Mouse (Mus musculus) kidney, embryonic 16.5 days (tissue): ENCODE results near the gene Efna2. TPM values are rescaled to one million over a fixed set of nuclear protein-coding genes. Genes with fewer than 3 reads are reported as not detected.
"Not testable (repeated sequence)": the region's sequence is repeated elsewhere in the genome, so short reads cannot be mapped to it uniquely, and the experiment has no call there.

ENCODE experiments used
- ATAC-seq: fragments of 200-750 bp; cut with Nextera tagmentation; 2 replicates; pipeline ENCODE4 v1.8.0; 2017; ENCODE audit warnings: moderate TSS enrichment; ENCODE audit not compliant: low FRiP score, low TSS enrichment
- H3K27ac ChIP-seq: fragments of 300-500 bp; sonication (generic); 2 replicates; pipeline ENCODE4 v1.5.1; 2014; ENCODE audit warnings: low read length
- H3K27me3 ChIP-seq: fragments of 300-500 bp; sonication (generic); 2 replicates; pipeline ENCODE4 v1.6.1; 2014; ENCODE audit warnings: low read length, control low read depth, mixed read lengths; ENCODE audit not compliant: insufficient read depth
- H3K36me3 ChIP-seq: fragments of 300-500 bp; sonication (generic); 2 replicates; pipeline ENCODE4 v1.6.1; 2014; ENCODE audit warnings: low read length, control low read depth, mixed read lengths; ENCODE audit not compliant: insufficient read depth
- H3K4me1 ChIP-seq: fragments of 300-500 bp; sonication (generic); 2 replicates; pipeline ENCODE4 v1.6.1; 2014; ENCODE audit warnings: low read length, control low read depth, mixed read lengths; ENCODE audit not compliant: insufficient read depth
- H3K4me2 ChIP-seq: fragments of 300-500 bp; sonication (generic); replicated peaks from 2 replicates; pipeline ENCODE4 v1.6.1; 2014; ENCODE audit warnings: low read depth, low read length
- H3K4me3 ChIP-seq: fragments of 300-500 bp; sonication (generic); 2 replicates; pipeline ENCODE4 v1.5.1; 2014; ENCODE audit warnings: mild to moderate bottlenecking, low read length
- H3K9ac ChIP-seq: fragments of 300-500 bp; sonication (generic); replicated peaks from 2 replicates; pipeline ENCODE4 v1.6.1; 2014; ENCODE audit warnings: low read length
- H3K9me3 ChIP-seq: fragments of 300-500 bp; sonication (generic); 2 replicates; pipeline ENCODE4 v1.6.1; 2016; ENCODE audit warnings: low read length, control low read depth
- WGBS: fragments of 180-500 bp; shearing (Covaris S2); extraction: QIAGEN DNeasy Blood & Tissue Kit; methylation state at CpG from one replicate; pipeline ENCODE4 v1.1.7; 2014; 5-methylcytosine and 5-hydroxymethylcytosine counted together
- polyA plus RNA-seq: library from polyadenylated mRNA; unstranded; fragments of >200 nt; fragmentation: Nextera tagmentation; extraction: Ambion mirVana; gene quantifications from 2 replicates; pipeline ENCODE4 v1.2.1, GENCODE M21; 2015

The Efna2 gene
- polyA plus RNA-seq, 1 experiment from 2014 or later, result 11.0 TPM

GRCm38 (mm10) chr10:80166136-80166535, 13.1 kb upstream of the Efna2 start:
- Histone ChIP-seq H3K4me2 (peak overlapping the region; percentile 92), H3K4me1 (peaks cover 75% of the 10 kb centered on the region), H3K36me3 (peaks cover 15% of the 10 kb centered on the region), H3K9ac (peak overlapping the region; percentile 100), H3K27ac (peak overlapping the region; percentile 70)
- not testable (repeated sequence) for ATAC-seq, H3K9me3 ChIP-seq, H3K4me3 ChIP-seq, H3K27me3 ChIP-seq
- WGBS, result 92% methylated on average over 4 of the region's 4 CpGs

DNA sequence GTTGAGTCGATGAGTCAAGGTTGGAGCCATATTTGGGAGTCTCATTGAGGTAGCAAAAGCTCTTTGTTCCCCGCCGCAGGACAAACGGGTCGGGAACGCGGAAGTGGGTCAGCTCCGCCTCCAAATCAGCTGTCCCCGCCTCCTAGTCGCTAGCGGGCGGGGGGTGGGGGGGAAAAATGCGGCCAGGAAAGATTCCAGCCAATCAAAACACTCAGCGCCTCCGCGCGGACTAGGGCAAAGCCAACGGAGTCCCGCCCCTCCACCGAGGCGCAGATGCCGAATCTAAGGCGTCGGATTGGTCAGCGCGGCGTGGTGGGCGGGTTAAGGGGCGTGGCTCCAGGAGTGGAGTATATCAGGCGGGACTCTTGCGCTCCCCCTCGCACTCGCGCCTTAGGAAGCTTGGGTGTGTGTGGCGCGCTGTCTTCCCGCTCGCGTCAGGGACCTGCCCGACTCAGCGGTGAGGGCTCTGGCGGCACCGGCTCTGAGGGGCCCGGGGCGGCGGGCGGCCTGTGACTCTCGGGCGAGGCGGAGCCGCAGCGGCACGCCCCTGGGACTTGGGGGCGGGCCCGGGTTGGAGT, 11.7 kb upstream of the Efna2 start:
- Histone ChIP-seq H3K27ac (peak overlapping the region; percentile 100), H3K36me3 (peaks cover 26% of the 10 kb centered on the region), H3K9me3 (no peaks in the 10 kb centered on the region), H3K4me1 (peaks cover 72% of the 10 kb centered on the region), H3K27me3 (no peaks in the 10 kb centered on the region), H3K4me2 (peak overlapping the region; percentile 69), H3K4me3 (peak overlapping the region; percentile 94), H3K9ac (peak overlapping the region; percentile 100)
- under 1% methylated on average over 52 of the region's 55 CpGs for WGBS
- ATAC-seq, result peak; percentile 87

GRCm38 (mm10) chr10:80168038-80168661, 11.1 kb upstream of the Efna2 start:
- Histone ChIP-seq H3K4me2 (peak overlapping the region; percentile 69), H3K27me3 (no peaks in the 10 kb centered on the region), H3K36me3 (peaks cover 26% of the 10 kb centered on the region), H3K9me3 (no peaks in the 10 kb centered on the region), H3K9ac (peak overlapping the region; percentile 100), H3K27ac (peak overlapping the region; percentile 100), H3K4me3 (peak overlapping the region; percentile 94), H3K4me1 (peaks cover 68% of the 10 kb centered on the region)
- ATAC-seq, result peak; percentile 23; the same call in 1 of the 2 replicates
- under 1% methylated on average over 47 of the region's 48 CpGs for WGBS

DNA sequence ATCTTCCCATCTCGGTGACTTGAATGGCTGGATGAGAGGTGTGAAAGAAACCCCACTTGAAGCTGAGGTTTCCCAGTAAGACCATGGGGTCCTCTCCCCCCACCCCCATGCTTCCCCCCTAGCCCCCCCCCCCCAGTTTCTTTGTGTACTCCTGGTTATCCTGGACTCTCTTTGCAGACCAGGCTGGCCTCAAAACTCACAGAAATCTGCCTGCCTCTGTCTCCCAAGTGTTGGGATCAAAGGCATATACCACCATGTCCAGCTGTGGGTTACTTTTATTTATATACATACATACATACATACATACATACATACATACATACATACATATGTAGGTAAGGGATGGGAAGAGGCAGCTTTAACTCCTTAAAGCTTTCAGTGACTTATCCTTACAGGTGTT, 10.2 kb upstream of the Efna2 start:
- H3K4me1 ChIP-seq, result peaks cover 60% of the 10 kb centered on the region
- H3K9me3 ChIP-seq, result no peaks in the 10 kb centered on the region
- peak overlapping the region; percentile 94 for H3K4me3 ChIP-seq
- H3K27ac ChIP-seq, result peak overlapping the region; percentile 100
- peaks cover 26% of the 10 kb centered on the region for H3K36me3 ChIP-seq
- 45% methylated on average over 1 of the region's 1 CpGs for WGBS
- ATAC-seq, result no peak
- peak overlapping the region; percentile 69 for H3K4me2 ChIP-seq
- peak overlapping the region; percentile 100 for H3K9ac ChIP-seq
- no peaks in the 10 kb centered on the region for H3K27me3 ChIP-seq

GRCm38 (mm10) chr10:80169651-80170050, 9.6 kb upstream of the Efna2 start:
- no peak overlapping the region for H3K9ac ChIP-seq
- H3K4me1 ChIP-seq, result peaks cover 54% of the 10 kb centered on the region
- H3K4me3 ChIP-seq, result no peak overlapping the region
- H3K36me3 ChIP-seq, result peaks cover 26% of the 10 kb centered on the region
- H3K27ac ChIP-seq, result no peak overlapping the region
- H3K4me2 ChIP-seq, result no peak overlapping the region
- H3K9me3 ChIP-seq, result no peaks in the 10 kb centered on the region
- no peaks in the 10 kb centered on the region for H3K27me3 ChIP-seq
- WGBS, result 81% methylated on average over 7 of the region's 7 CpGs
- no peak for ATAC-seq

GRCm38 (mm10) chr10:80170052-80170451, 9.2 kb upstream of the Efna2 start:
- no peaks in the 10 kb centered on the region for H3K27me3 ChIP-seq
- 95% methylated on average over 16 of the region's 16 CpGs for WGBS
- peak overlapping the region; percentile 4; the same call in 1 of the 2 replicates for H3K27ac ChIP-seq
- H3K4me3 ChIP-seq, result no peak overlapping the region
- no peaks in the 10 kb centered on the region for H3K9me3 ChIP-seq
- peaks cover 26% of the 10 kb centered on the region for H3K36me3 ChIP-seq
- H3K4me1 ChIP-seq, result peaks cover 52% of the 10 kb centered on the region
- no peak for ATAC-seq
- H3K9ac ChIP-seq, result 0 out of 2 replicates have a peak overlapping the region, but pooled peaks have one; percentile 36
- no peak overlapping the region for H3K4me2 ChIP-seq

DNA sequence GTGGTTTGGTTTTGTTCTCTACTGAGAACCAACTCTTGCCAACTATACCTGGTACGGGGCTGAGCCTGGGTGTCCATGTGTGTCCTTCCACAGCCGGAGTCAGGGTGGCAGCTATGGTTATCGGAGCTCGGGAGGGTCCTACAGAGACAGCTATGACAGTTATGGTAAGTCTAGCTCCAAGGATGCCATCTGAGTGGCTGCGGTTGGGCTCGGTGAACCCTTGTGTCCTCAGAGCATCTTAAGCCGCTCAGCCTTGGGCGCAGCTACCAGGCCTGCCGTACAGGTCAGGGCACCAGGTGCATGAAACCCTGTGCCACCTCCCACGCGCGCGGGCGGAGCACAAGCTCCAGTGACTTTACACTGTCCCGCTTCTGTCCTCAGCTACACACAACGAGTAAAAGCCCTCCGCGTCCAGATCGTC, 8.7 kb upstream of the Efna2 start:
- no peak overlapping the region for H3K4me2 ChIP-seq
- no peak for ATAC-seq
- peak overlapping the region; percentile 36; the same call in 1 of the 2 replicates for H3K9ac ChIP-seq
- peaks cover 26% of the 10 kb centered on the region for H3K36me3 ChIP-seq
- H3K9me3 ChIP-seq, result no peaks in the 10 kb centered on the region
- H3K27me3 ChIP-seq, result no peaks in the 10 kb centered on the region
- H3K4me3 ChIP-seq, result no peak overlapping the region
- H3K27ac ChIP-seq, result no peak overlapping the region
- H3K4me1 ChIP-seq, result peaks cover 46% of the 10 kb centered on the region
- 65% methylated on average over 19 of the region's 19 CpGs for WGBS

GRCm38 (mm10) chr10:80171252-80171651, 8.0 kb upstream of the Efna2 start:
- H3K4me1 ChIP-seq, result peaks cover 43% of the 10 kb centered on the region
- 87% methylated on average over 15 of the region's 15 CpGs for WGBS
- H3K9me3 ChIP-seq, result no peaks in the 10 kb centered on the region
- H3K4me2 ChIP-seq, result no peak overlapping the region
- no peak overlapping the region for H3K27ac ChIP-seq
- no peak for ATAC-seq
- H3K27me3 ChIP-seq, result no peaks in the 10 kb centered on the region
- peaks cover 26% of the 10 kb centered on the region for H3K36me3 ChIP-seq
- H3K4me3 ChIP-seq, result no peak overlapping the region
- H3K9ac ChIP-seq, result no peak overlapping the region

DNA sequence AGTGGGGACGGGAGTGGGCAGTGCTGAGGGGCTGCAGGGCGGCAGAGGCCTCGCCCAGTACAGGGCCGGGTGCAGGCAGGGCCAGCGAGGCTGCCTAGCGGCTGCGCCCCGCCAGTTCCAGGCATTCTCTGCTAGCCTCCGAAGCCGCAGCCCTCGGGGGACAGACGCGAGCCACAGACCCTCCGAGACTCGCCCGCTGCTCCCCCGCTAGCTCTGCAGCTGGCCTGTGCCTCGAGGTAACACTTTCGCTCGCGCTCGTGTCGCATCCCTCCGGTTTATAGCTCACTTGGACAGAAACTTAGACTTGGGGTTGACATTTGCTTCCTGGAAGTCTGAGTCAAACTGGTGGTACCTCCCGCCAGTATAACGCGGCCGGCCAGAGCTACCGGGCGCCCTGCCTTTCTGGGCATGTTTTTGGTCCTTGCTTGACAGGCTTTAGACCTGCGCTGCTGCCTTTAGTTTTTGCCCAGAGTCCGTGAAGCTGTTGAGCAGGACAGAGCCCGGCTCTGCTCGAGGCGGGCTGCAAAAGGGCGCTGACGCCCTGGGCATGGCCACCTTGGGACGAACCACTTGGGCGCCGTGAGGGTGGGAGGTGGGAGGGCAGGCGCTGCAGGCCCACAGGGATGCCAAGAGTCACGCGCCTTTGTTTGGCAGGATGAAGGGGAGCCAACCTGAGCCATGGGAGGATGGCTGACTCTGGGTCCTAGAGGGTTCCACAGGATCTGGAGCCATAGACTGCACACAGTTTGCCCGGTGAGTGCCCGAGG, 7.3 kb upstream of the Efna2 start:
- Histone ChIP-seq H3K4me1 (peaks cover 36% of the 10 kb centered on the region), H3K9ac (peak overlapping the region; percentile 70; the same call in 1 of the 2 replicates), H3K9me3 (no peaks in the 10 kb centered on the region), H3K27ac (peak overlapping the region; percentile 91), H3K4me3 (no peak overlapping the region), H3K27me3 (no peaks in the 10 kb centered on the region), H3K4me2 (peak overlapping the region; percentile 67), H3K36me3 (peaks cover 26% of the 10 kb centered on the region)
- 79% methylated on average over 45 of the region's 45 CpGs for WGBS
- ATAC-seq, result no peak
